Mouse (Mus musculus): Measurements from ENCODE around the gene Prr11.

GRCm38 (mm10) chr11:87046968-87047367, 61.5 kb downstream of the Prr11 start:
- TF ChIP-seq CTCF (IDR thresholded peaks at IDR 0.05; ENCODE audit: borderline replicate concordance, control insufficient read depth, extremely low read depth, insufficient read depth, low read length, poor library complexity), result no peak
- TF ChIP-seq POLR2A (IDR thresholded peaks at IDR 0.05; ENCODE audit: control insufficient read depth, extremely low read depth, insufficient read depth, low read length, poor library complexity), result no peak
